Mouse (Mus musculus) small intestine, adult 2 months (tissue): ENCODE data around the gene Dab2. TPM values are rescaled to one million over a fixed set of nuclear protein-coding genes. Genes with fewer than 3 reads are reported as not detected.

Source experiments
- H3K27ac ChIP-seq: fragments of 200-500 bp; 2 replicates; pipeline ENCODE4 v1.5.1; 2012; ENCODE audit warnings: low read depth, low read length, control low read depth, inconsistent platforms; ENCODE audit not compliant: insufficient read depth
- H3K27me3 ChIP-seq: fragments of 200-500 bp; 2 replicates; pipeline ENCODE4 v1.6.1; 2012; ENCODE audit warnings: mild to moderate bottlenecking, moderate library complexity, low read length, inconsistent platforms; ENCODE audit not compliant: control insufficient read depth, insufficient read depth
- H3K36me3 ChIP-seq: fragments of 200-500 bp; 2 replicates; pipeline ENCODE4 v1.6.1; 2012; ENCODE audit warnings: mild to moderate bottlenecking, low read length, control low read depth, inconsistent platforms; ENCODE audit not compliant: control insufficient read depth, insufficient read depth
- H3K4me1 ChIP-seq: fragments of 200-500 bp; 2 replicates; pipeline ENCODE4 v1.6.1; 2012; ENCODE audit warnings: low read length, inconsistent platforms, mixed read lengths; ENCODE audit not compliant: control insufficient read depth, insufficient read depth, insufficient read length
- H3K4me3 ChIP-seq: fragments of 200-500 bp; 2 replicates; pipeline ENCODE4 v1.5.1; 2012; ENCODE audit warnings: low read depth, mild to moderate bottlenecking, control low read depth, inconsistent platforms, low read length, moderate library complexity
- CTCF ChIP-seq: fragments of 200-500 bp; IDR thresholded peaks from 2 replicates; pipeline ENCODE4 v1.5.1; 2012; ENCODE audit warnings: low read depth, mild to moderate bottlenecking, control low read depth, inconsistent platforms, low read length, moderate library complexity, mixed read lengths; ENCODE audit not compliant: insufficient replicate concordance, insufficient read length; ENCODE audit errors: extremely low read depth
- POLR2A ChIP-seq: fragments of 200-500 bp; IDR thresholded peaks from 2 replicates; pipeline ENCODE4 v1.6.1; 2012; ENCODE audit warnings: low read depth, mild to moderate bottlenecking, control low read depth, inconsistent platforms, low read length, moderate library complexity
- WGBS: fragments of 180-500 bp; shearing (Covaris S2); methylation state at CpG from one replicate; pipeline ENCODE4 v1.1.7; 2018; 5-methylcytosine and 5-hydroxymethylcytosine counted together
- polyA plus RNA-seq: library from polyadenylated mRNA; depleted of rRNA; stranded (reverse); fragments of >200 nt; gene quantifications from 2 replicates; pipeline ENCODE4 v1.2.3, GENCODE M21; 2012

Gene Dab2
- polyA plus RNA-seq, 1 experiment: 4.0 TPM

DNA sequence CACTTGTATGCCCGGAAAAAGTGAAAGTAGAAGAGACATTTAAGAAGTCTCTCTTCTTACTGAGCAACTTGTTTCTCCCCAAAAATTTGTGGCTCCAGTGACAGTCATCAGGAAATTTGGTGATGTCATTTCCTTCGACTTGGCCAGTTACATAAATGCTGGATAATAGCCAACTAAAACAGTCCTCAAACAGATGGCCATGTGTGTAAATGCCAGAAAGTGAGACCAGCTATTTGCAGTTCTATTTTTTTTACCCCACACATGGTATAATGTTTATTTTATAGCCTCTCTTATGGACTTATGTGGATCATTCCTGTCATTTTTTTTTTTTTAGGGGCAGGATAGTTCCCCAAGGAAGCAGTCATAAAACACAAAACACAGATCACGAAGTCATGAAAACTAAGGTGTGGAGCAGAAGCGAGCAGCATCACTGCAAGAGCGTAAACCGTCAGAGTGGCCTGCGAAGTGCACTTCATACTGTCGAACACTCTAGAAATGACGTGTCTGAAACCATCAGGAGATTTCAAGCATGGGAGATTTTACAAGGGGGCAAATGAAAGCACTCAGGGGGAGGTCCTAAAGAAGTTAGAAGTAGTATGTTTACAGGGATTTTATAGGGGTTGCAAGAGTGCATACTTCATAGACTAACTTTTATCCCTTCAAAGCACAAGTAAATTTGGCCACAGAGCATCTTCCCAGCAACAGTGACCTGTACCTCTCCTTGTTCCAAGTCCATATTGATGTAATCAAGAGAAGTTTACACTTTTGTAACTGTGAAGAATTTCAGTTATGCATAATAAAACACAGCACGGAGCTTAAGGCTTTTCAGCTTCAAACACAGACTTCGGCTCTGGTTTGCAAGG, 20.8 kb upstream of the Dab2 start:
- peak overlapping the region; percentile 46; the same call in 1 of the 2 replicates for H3K27ac ChIP-seq
- H3K4me3 ChIP-seq: no peak overlapping the region
- WGBS: 49% methylated on average over 11 of the region's 11 CpGs
- H3K27me3 ChIP-seq: no peaks in the 10 kb centered on the region
- H3K36me3 ChIP-seq: no peaks in the 10 kb centered on the region
- no peaks in the 10 kb centered on the region for H3K4me1 ChIP-seq
- TF ChIP-seq CTCF (no peak), POLR2A (no peak)

GRCm38 (mm10) chr15:6280021-6280451, 19.6 kb upstream of the Dab2 start:
- no peak overlapping the region for H3K27ac ChIP-seq

GRCm38 (mm10) chr15:6283249-6283648, 16.3 kb upstream of the Dab2 start:
- H3K4me1 ChIP-seq: no peaks in the 10 kb centered on the region
- no peaks in the 10 kb centered on the region for H3K27me3 ChIP-seq
- no peaks in the 10 kb centered on the region for H3K36me3 ChIP-seq
- no peak overlapping the region for H3K4me3 ChIP-seq
- WGBS: 90% methylated on average over 9 of the region's 9 CpGs
- H3K27ac ChIP-seq: no peak overlapping the region
- no peak for TF ChIP-seq POLR2A

More at GRCm38 (mm10) chr15:6280021-6280451, 19.6 kb upstream of the Dab2 start:
- Histone ChIP-seq H3K36me3 (no peaks in the 10 kb centered on the region), H3K4me1 (no peaks in the 10 kb centered on the region), H3K4me3 (no peak overlapping the region), H3K27me3 (no peaks in the 10 kb centered on the region)
- TF ChIP-seq POLR2A (no peak), CTCF (no peak)
- 76% methylated on average over 4 of the region's 4 CpGs for WGBS

DNA sequence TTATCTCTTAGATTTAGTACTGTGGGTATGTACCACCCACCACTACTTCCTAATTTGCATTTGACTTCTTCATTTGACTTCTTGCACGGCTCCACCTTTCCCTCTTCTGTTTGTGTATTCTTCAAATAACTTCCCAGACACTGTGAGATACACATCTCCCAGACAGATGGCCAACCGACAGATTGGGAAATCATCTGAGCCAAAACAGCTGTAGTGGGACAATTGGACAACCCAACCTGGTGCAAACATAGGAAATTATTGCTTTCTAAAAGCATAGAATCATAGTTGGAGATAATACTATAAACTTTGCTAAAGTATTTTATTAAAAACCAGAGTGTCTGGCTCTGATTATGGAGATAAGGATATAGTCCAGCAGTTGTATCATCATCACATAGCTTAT, 3.5 kb upstream of the Dab2 start:
- H3K4me3 ChIP-seq: no peak overlapping the region
- TF ChIP-seq CTCF (no peak), POLR2A (no peak)
- WGBS: 42% methylated on average over 2 of the region's 2 CpGs
- no peaks in the 10 kb centered on the region for H3K4me1 ChIP-seq
- H3K27ac ChIP-seq: no peak overlapping the region
- no peaks in the 10 kb centered on the region for H3K36me3 ChIP-seq
- H3K27me3 ChIP-seq: no peaks in the 10 kb centered on the region

- Histone ChIP-seq H3K4me3 (no peak overlapping the region), H3K27ac (no peak overlapping the region), H3K27me3 (no peaks in the 10 kb centered on the region), H3K36me3 (no peaks in the 10 kb centered on the region), H3K4me1 (no peaks in the 10 kb centered on the region)
- WGBS: 85% methylated on average over 3 of the region's 3 CpGs
- TF ChIP-seq CTCF (no peak), POLR2A (no peak)
Observed at GRCm38 (mm10) chr15:6298726-6299125, 862 bp upstream of the Dab2 start.

- Histone ChIP-seq H3K4me1 (no peaks in the 10 kb centered on the region), H3K36me3 (no peaks in the 10 kb centered on the region), H3K4me3 (no peak overlapping the region), H3K27me3 (no peaks in the 10 kb centered on the region), H3K27ac (no peak overlapping the region)
- TF ChIP-seq POLR2A: no peak
- WGBS: 73% methylated on average over 4 of the region's 4 CpGs
Observed at GRCm38 (mm10) chr15:6302219-6302618, 2.6 kb downstream of the Dab2 start.

DNA sequence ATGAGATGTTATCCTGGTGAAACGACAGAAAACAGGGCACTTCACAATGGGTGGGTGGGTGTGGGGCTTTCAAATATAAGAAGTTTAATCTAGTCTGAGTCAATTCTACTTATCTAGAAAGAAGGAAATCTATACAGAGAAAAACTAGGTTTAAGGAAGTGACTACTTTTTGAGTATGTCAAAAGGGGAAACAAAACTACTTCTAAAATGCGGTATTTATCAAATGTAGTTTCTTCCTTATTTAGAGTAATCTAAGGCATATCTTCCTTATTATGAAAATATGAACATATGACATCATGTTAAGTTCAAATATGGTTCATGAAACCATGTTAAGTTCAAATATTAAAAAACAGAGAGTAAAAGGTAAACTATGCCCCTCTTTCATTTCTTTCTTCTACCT, 4.2 kb downstream of the Dab2 start:
- 76% methylated on average over 2 of the region's 2 CpGs for whole genome bisulfite sequencing
- TF ChIP-seq POLR2A: no peak
- TF ChIP-seq CTCF: no peak

GRCm38 (mm10) chr15:6309633-6310032, 10.0 kb downstream of the Dab2 start:
- Histone ChIP-seq H3K27me3 (no peaks in the 10 kb centered on the region), H3K36me3 (no peaks in the 10 kb centered on the region), H3K4me3 (no peak overlapping the region), H3K4me1 (no peaks in the 10 kb centered on the region), H3K27ac (no peak overlapping the region)
- no peak for TF ChIP-seq CTCF
- WGBS: 71% methylated on average over 3 of the region's 3 CpGs

More for the DNA sequence above, 4.2 kb downstream of the Dab2 start:
- no peaks in the 10 kb centered on the region for H3K4me1 ChIP-seq
- no peaks in the 10 kb centered on the region for H3K36me3 ChIP-seq
- no peaks in the 10 kb centered on the region for H3K27me3 ChIP-seq
- H3K27ac ChIP-seq: no peak overlapping the region
- no peak overlapping the region for H3K4me3 ChIP-seq
